Mouse (Mus musculus): ENCODE data around the gene Kat5. TPM values are rescaled to one million over a fixed set of nuclear protein-coding genes. Genes with fewer than 3 reads are reported as not detected.
A peak's percentile ranks its signal among the peaks of the same experiment; 100 is the strongest.

Gene Kat5
- polyA plus RNA-seq, 1 experiment from 2014 or later, result 15.8 TPM

GRCm38 (mm10) chr19:5606196-5606595, 3.8 kb downstream of the Kat5 start:
- Histone ChIP-seq H3K27me3 (ENCODE audit: insufficient read depth, low read length) (no peaks in the 10 kb centered on the region), H3K36me3 (replicated peaks; ENCODE audit: insufficient read depth, low read length) (peaks cover 61% of the 10 kb centered on the region), H3K4me1 (ENCODE audit: insufficient read depth) (peaks cover 37% of the 10 kb centered on the region), H3K9me3 (ENCODE audit: low read length) (no peaks in the 10 kb centered on the region), H3K4me2 (ENCODE audit: low read depth, low read length) (no peak overlapping the region), H3K9ac (replicated peaks) (no peak overlapping the region), H3K27ac (ENCODE audit: low read depth) (no peak overlapping the region), H3K4me3 (ENCODE audit: low read depth, low read length) (no peak overlapping the region)
- WGBS (ENCODE audit: insufficient replicate concordance), result 85% methylated on average over 8 of the region's 8 CpGs
- TF ChIP-seq EP300 (IDR thresholded peaks at IDR 0.05; ENCODE audit: low read depth) (no peak), CTCF (IDR thresholded peaks at IDR 0.05; ENCODE audit: low read depth) (no peak)
- no peak for ATAC-seq
- DNase-seq, result no peak

- H3K4me3 ChIP-seq (ENCODE audit: low read depth, low read length), result no peak overlapping the region
- TF ChIP-seq EP300 (IDR thresholded peaks at IDR 0.05; ENCODE audit: low read depth), result no peak
- no peak for TF ChIP-seq CTCF (IDR thresholded peaks at IDR 0.05; ENCODE audit: low read depth)
- H3K4me1 ChIP-seq (ENCODE audit: insufficient read depth), result peaks cover 29% of the 10 kb centered on the region
- H3K27me3 ChIP-seq (ENCODE audit: insufficient read depth, low read length), result no peaks in the 10 kb centered on the region
- no peak overlapping the region for H3K9ac ChIP-seq (replicated peaks)
- no peak for ATAC-seq
- no peaks in the 10 kb centered on the region for H3K9me3 ChIP-seq (ENCODE audit: low read length)
- no peak overlapping the region for H3K4me2 ChIP-seq (ENCODE audit: low read depth, low read length)
- no peak overlapping the region for H3K27ac ChIP-seq (ENCODE audit: low read depth)
- DNase-seq, result no peak
- 90% methylated on average over 7 of the region's 7 CpGs for WGBS (ENCODE audit: insufficient replicate concordance)
- H3K36me3 ChIP-seq (replicated peaks; ENCODE audit: insufficient read depth, low read length), result peaks cover 61% of the 10 kb centered on the region
Measured at GRCm38 (mm10) chr19:5605126-5605525, 4.9 kb downstream of the Kat5 start.

DNA sequence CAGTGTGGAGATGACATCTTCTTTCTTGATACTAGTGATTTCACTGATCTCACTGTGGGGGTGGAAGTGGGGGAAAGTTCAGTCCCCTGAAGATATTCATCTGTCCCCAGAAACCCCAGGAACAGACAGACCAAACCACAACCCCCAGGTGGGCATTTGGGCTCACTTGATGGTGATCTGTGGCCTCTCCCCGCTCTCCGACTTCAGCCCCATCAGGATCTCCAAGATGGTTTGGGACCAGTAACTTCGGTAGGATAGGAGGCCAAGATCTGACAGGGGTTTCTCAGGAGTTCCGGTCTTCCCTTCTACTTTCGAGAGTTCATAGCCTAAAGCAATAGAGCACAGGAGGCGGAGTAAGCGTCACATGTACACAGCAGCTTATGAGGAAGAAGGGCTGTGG, 6.4 kb downstream of the Kat5 start:
- Histone ChIP-seq H3K9ac (replicated peaks) (no peak overlapping the region), H3K27me3 (ENCODE audit: insufficient read depth, low read length) (no peaks in the 10 kb centered on the region), H3K36me3 (replicated peaks; ENCODE audit: insufficient read depth, low read length) (peaks cover 59% of the 10 kb centered on the region), H3K4me3 (ENCODE audit: low read depth, low read length) (no peak overlapping the region), H3K9me3 (ENCODE audit: low read length) (no peaks in the 10 kb centered on the region), H3K4me2 (ENCODE audit: low read depth, low read length) (0 out of 2 replicates have a peak overlapping the region, but pooled peaks have one; percentile 99), H3K27ac (ENCODE audit: low read depth) (0 out of 2 replicates have a peak overlapping the region, but pooled peaks have one; percentile 6), H3K4me1 (ENCODE audit: insufficient read depth) (peaks cover 19% of the 10 kb centered on the region)
- no peak for ATAC-seq
- 79% methylated on average over 7 of the region's 7 CpGs for WGBS (ENCODE audit: insufficient replicate concordance)
- TF ChIP-seq CTCF (IDR thresholded peaks at IDR 0.05; ENCODE audit: low read depth) (no peak), EP300 (IDR thresholded peaks at IDR 0.05; ENCODE audit: low read depth) (no peak)
- DNase-seq, result no peak

GRCm38 (mm10) chr19:5601752-5602541, 8.1 kb downstream of the Kat5 start, which contains the start of gene Rnaseh2c:
Gene Rnaseh2c (plus strand): TSS chr19:5601873.
- peak within 1 kb of the TSS; percentile 87 for H3K4me3 ChIP-seq (ENCODE audit: low read depth, low read length)
- H3K9me3 ChIP-seq (ENCODE audit: low read length), result no peaks in the 10 kb centered on the region
- ATAC-seq, result peak; percentile 83
- 2% methylated on average over 64 of the region's 64 CpGs for WGBS (ENCODE audit: insufficient replicate concordance)
- H3K9ac ChIP-seq (replicated peaks), result peak within 1 kb of the TSS; percentile 93
- peaks cover 19% of the 10 kb centered on the region for H3K4me1 ChIP-seq (ENCODE audit: insufficient read depth)
- peak within 1 kb of the TSS; percentile 99 for H3K4me2 ChIP-seq (ENCODE audit: low read depth, low read length)
- H3K27ac ChIP-seq (ENCODE audit: low read depth), result peak within 1 kb of the TSS; percentile 84
- TF ChIP-seq EP300 (IDR thresholded peaks at IDR 0.05; ENCODE audit: low read depth) (no peak), CTCF (IDR thresholded peaks at IDR 0.05; ENCODE audit: low read depth) (no peak)
- H3K36me3 ChIP-seq (replicated peaks; ENCODE audit: insufficient read depth, low read length), result peaks cover 43% of the 10 kb centered on the region
- peak; percentile 79 for DNase-seq
- no peaks in the 10 kb centered on the region for H3K27me3 ChIP-seq (ENCODE audit: insufficient read depth, low read length)

- Histone ChIP-seq H3K9me3 (ENCODE audit: low read length) (no peaks in the 10 kb centered on the region), H3K9ac (replicated peaks) (no peak overlapping the region), H3K4me2 (ENCODE audit: low read depth, low read length) (no peak overlapping the region), H3K4me1 (ENCODE audit: insufficient read depth) (peaks cover 19% of the 10 kb centered on the region), H3K27me3 (ENCODE audit: insufficient read depth, low read length) (no peaks in the 10 kb centered on the region), H3K36me3 (replicated peaks; ENCODE audit: insufficient read depth, low read length) (peaks cover 16% of the 10 kb centered on the region), H3K4me3 (ENCODE audit: low read depth, low read length) (no peak overlapping the region), H3K27ac (ENCODE audit: low read depth) (no peak overlapping the region)
- WGBS (ENCODE audit: insufficient replicate concordance), result 61% methylated on average over 4 of the region's 4 CpGs
- TF ChIP-seq CTCF (IDR thresholded peaks at IDR 0.05; ENCODE audit: low read depth) (no peak), EP300 (IDR thresholded peaks at IDR 0.05; ENCODE audit: low read depth) (no peak)
- DNase-seq (no peak), ATAC-seq (no peak)
Measured at GRCm38 (mm10) chr19:5599224-5599623, 10.8 kb downstream of the Kat5 start.

DNA sequence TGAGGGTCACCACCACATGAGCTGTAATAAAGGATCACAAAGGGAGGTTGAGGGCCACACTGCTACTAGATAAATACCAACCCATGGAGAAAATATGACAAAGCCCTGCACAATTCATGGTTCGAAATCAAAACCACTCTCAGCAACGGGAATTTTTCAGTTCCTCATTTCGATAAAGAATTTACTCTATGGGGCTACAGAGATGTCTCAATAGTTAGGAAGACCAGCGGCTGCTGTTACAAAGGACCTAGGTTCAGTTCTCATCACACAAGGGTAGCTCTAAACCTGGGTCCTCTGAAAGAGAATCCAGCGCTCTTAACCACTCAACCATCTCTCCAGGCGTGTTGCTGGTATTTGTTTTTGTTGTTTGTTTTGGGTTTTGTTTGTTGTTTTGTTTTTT, 18.1 kb downstream of the Kat5 start:
- Histone ChIP-seq H3K27ac (ENCODE audit: low read depth) (no peak overlapping the region), H3K27me3 (ENCODE audit: insufficient read depth, low read length) (no peaks in the 10 kb centered on the region), H3K4me2 (ENCODE audit: low read depth, low read length) (no peak overlapping the region), H3K9ac (replicated peaks) (no peak overlapping the region), H3K9me3 (ENCODE audit: low read length) (no peaks in the 10 kb centered on the region), H3K4me3 (ENCODE audit: low read depth, low read length) (no peak overlapping the region), H3K4me1 (ENCODE audit: insufficient read depth) (no peaks in the 10 kb centered on the region), H3K36me3 (replicated peaks; ENCODE audit: insufficient read depth, low read length) (no peaks in the 10 kb centered on the region)
- no peak for ATAC-seq
- no peak for DNase-seq
- WGBS (ENCODE audit: insufficient replicate concordance), result 56% methylated on average over 6 of the region's 6 CpGs
- TF ChIP-seq CTCF (IDR thresholded peaks at IDR 0.05; ENCODE audit: low read depth) (no peak), EP300 (IDR thresholded peaks at IDR 0.05; ENCODE audit: low read depth) (no peak)
